Mouse (Mus musculus) embryonic stem cell, embryonic (primary cell): ENCODE measurements at regions not wholly inside any gene's neighbourhood (a gene's known extent, or its start where the extent isn't known, plus 50 kb on each side); places are given as distances from the start of the nearest gene placed in this dataset.

Experiments used
- CTCF ChIA-PET, 4 experiments: fragments of 300-600 bp in 2 of 4; fragments of 350-600 bp in 2 of 4; sonication (Branson Sonifier 250); formaldehyde crosslinking; loops; one replicate each; lab custom pipeline; 2022; ENCODE audit warnings: inconsistent platforms in 2 of 4; lab: Charles Lee
- POLR2A ChIA-PET, 4 experiments: fragments of 300-600 bp in 2 of 4; fragments of 350-600 bp in 2 of 4; sonication (Branson Sonifier 250); formaldehyde crosslinking; loops; one replicate each; lab custom pipeline; 2022; ENCODE audit warnings: antibody characterized with exemption in 4 of 4, inconsistent platforms in 1 of 4; lab: Charles Lee

DNA sequence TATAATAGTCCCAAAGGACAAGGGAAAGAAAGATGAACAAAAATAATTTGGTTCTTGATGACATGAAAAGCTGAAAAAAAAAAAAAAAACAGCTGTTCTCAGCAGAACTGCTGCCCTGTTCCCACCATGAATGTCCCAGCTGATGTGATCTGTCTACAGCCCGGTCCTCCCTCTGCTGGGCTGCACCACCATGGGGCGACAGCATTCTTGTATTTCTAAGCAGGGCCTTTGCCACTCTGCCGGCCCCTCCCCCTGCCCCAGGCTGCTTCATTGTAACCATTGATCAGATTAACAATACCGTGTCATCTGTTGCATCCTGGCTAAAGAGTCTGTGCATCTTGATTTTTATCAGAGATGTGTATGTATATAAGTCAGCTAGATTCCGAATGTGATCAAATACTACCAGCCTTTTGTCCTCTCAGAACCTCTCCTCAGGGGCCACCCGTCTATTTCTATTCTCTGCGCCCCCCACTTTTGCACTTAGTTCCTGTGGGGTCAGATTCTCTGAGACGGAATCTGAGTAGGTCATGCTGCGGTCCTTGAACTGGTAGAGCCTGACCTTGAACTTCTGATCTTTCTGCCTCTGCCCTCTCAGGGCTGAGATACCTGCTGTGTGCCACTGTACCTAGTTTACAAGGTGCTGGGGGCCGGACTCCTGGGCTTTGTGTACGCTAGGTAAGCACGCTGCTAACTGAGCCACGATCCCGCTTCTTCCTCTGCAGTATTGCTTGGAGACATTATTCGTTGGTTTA is 117.2 kb upstream of the Lrfn2 start:
- CTCF ChIA-PET: interaction anchor here in 3 of 4 experiments (0.6 to 1.9 kb wide), 4 partner anchors 7 to 1425 kb away, joined by 3 to 10 read pairs (median 6); no protein-coding TSS in a partner anchor

DNA sequence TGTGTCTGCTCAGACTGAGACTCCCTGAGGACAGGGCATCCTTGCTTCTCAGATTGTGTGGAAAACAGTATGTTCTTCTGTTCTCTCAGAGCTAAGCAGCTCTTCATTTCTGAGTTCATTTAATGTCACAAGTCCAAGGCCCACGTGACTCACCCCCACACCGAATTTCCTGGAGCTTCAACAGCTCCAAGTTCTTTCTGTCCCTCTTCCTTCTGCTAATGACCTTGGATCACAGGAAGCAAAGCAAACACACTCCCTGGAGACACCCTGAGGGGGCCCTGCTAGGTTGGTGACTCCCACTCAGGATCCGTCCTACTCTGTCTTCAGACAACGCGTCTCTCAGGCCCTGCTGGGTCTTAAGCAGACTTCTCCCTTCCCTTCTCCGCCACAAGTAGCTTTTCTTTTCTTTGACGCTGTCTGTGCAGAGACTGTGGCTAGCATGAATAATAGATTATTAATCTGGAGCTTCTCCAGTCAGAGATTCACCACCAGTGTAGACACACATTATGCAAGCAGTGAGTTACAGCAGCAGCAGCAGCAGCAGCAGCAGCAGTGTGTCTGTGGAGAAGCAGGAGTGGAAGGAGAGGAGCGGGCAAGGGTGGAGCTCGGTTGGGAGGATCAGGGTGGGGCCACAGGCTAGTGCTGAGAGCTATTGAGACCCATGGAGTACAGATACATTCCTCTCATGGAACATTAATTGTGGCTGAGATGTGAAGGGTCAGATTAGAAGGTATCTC is 115.4 kb upstream of the Lrfn2 start:
- POLR2A ChIA-PET: interaction anchor here in 3 of 4 experiments (0.5 to 0.6 kb wide), 3 partner anchors 200 to 1876 kb away, joined by 5 to 8 read pairs (median 6); no protein-coding TSS in a partner anchor
- CTCF ChIA-PET: interaction anchor here in 2 of 4 experiments (1.0 kb wide), 2 partner anchors 58 to 350 kb away, joined by 3 to 4 read pairs; no protein-coding TSS in a partner anchor

More for the DNA sequence above, 117.2 kb upstream of the Lrfn2 start:
- POLR2A ChIA-PET: interaction anchor here in 2 of 4 experiments (0.7 to 1.0 kb wide), 2 partner anchors 23 to 41 kb away, joined by 4 to 9 read pairs; no protein-coding TSS in a partner anchor

DNA sequence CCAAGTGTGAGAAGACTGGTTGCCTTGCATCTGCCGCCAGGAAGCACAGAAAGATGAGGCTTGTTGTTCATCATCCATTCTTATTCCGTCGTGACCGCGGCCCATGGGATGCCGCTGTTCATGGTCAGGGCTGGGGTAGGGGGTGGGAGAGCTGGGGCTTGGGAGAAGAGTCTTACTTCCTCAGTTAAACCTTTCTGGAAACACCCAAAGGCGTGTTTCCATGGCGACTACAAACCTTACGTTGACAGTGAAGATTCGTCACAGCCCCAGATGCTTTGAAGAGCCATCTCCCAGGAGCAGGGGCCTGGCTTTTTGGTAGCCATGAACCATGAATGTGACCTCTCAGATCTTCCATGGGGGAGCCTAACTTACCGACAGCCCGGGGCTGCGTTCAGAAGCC is 114.6 kb upstream of the Lrfn2 start:
- POLR2A ChIA-PET: no interaction called here
- CTCF ChIA-PET: interaction anchor here in 1 of 4 experiments (0.5 kb wide), 1 partner anchor 451 kb away, joined by 3 read pairs; no protein-coding TSS in a partner anchor

DNA sequence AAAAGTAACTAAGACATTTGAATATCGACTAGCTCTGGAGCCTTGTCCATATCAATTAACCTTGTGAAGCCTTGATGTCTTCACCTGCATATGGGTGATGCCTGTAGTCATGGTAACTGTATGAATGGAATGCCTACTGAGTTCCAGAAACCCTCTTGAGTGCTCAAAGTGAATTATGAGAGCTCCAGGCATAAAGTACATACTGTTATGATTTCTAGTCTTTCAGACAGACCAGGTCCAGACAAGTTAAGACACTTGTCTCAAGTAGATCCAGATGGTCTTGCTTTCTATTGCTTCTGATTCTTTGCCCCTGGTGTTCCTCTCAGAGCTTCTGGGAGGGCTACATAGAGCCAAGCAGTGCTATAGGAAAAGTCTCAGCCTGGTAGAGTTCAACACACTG is 112.5 kb upstream of the Lrfn2 start:
- POLR2A ChIA-PET: no interaction called here
- CTCF ChIA-PET: interaction anchor here in 1 of 4 experiments (0.9 kb wide), 1 partner anchor 281 kb away, joined by 3 read pairs; no protein-coding TSS in a partner anchor

DNA sequence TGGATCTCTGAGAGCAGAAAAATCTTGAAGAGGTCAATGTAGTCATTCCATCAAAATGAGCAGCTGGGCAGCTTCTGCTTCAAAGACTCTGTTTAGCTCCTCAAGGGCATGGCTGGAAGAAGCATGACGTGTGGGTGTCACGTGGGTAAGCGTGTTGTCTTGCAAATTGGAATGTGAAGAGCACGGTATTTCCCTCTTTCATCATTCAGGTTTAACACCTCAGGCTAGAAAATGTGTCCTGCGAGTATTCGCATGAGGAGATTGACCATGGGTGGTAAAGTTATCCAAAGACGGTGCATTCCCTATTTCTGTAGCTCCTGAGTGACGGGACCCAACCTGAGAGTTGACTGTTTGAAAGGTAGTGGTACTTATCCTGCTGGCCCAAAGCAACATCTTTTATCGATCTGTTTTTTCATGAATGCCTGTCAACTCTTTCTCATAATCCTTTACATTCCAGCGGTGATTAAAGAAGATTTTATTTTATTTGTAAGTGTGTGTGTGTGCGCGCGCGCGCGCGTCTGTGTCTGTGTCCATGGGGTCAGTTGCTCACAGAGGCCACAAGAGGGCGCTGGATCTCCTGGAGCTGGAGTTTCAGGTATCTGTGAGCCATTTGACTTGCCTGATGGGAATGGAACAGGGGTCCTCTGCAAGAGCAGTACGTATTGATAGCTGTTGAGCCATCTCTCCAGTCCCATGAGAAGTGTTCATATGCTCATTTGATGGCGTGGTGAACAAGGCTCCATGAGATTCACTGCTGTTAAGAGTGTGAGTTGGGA is 109.9 kb upstream of the Lrfn2 start:
- ChIA-PET POLR2A (interaction anchor here in 1 of 4 experiments (0.6 to 0.7 kb wide), 4 partner anchors 30 to 945 kb away, joined by 3 to 4 read pairs (median 4); no protein-coding TSS in a partner anchor), CTCF (interaction anchor here (0.6 to 1.5 kb wide), 17 partner anchors 8 to 573 kb away, joined by 3 to 7 read pairs (median 4); no protein-coding TSS in a partner anchor)

DNA sequence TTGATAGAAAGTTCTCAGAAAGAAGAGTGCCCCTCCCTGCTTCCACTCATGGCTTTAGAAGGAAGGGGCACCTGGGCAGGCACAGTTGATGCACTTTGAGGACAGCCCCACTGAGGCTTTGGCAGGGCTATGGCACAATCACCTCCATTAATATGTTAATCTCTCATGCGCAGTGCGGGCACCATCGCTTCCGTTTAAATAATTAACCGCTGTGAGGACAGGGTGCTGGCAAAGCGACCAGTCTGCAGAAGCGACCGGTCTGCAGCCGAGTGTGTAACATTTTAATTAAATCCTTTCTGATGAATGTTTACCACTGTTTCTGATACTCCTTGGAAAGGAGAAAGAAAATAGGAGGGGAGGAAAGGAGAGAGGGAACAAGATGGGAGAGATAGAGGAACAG is 108.3 kb upstream of the Lrfn2 start:
- ChIA-PET CTCF (no interaction called here), POLR2A (no interaction called here)

DNA sequence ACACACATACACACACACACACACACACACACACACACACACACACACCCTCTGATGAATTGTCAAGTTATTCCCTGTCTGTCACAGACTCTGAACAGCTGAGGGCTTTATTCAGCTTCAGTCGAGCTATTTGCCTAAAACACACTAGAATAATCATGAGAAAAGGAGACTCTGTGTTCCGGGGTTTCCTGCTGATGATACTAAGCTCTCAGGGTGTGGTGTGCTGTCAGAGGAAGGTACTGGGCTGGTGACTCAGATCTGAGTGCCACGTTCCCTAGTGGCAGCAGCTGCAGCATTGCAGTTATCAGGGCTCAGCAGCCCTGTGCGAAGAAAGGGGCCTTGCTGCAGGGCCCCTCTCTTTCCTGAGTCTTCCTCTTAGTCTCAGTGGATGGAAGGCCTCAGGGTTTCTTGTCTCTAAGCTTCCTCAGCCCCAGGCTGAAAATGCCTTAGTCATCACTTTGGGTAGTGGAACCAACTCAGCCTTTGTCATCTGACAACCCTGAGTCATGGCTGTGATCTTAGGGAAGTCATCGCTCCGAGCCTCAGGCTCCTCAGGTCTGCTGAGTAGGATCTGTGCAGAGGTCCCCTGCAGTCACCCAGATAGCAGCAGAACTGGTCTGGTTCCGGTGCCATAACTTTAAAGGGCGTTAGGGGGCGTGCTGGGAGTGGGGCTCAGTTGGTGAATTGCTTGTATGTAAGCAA is 106.8 kb upstream of the Lrfn2 start:
- ChIA-PET POLR2A (interaction anchor here in 1 of 4 experiments (0.5 kb wide), 1 partner anchor 49 kb away, joined by 3 read pairs; no protein-coding TSS in a partner anchor), CTCF (interaction anchor here (0.6 to 1.2 kb wide), 4 partner anchors 15 to 1098 kb away, joined by 3 read pairs; partner anchors contain the start of gene Lrfn2 (in 1 of the 4))

DNA sequence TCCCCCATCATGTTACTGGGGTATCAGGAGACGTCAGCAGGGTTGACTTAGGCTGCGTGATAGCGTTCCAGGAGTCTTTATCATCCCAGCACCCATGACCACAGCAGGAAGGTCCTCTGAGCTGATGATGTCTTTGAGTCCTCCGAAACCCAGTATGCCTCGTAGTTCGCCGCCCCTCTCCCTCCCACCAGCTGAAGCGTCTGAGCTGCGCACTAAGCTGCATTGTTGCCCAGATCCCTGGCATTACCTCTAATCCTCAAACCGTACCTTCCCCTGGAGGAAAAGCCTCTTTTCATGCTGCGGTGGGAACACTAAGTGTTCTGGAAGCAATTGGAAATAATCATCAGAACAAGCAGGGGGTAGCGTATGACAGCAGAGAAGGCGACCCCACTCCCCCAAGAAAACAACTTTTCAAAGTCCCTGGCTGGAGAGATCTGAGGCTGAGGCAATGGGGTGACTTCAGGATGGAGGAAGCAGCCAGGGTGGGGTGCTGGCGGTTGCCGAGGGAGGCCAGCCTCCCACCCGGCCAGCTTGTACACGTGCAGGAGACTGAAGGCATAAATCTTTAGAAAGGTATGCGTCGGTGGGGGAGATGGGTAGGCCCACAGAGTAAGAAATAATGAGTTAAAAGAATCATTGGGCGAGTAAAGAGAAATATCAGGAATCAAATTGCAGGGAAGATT is 93.7 kb upstream of the Lrfn2 start:
- ChIA-PET CTCF (interaction anchor here in 2 of 4 experiments (0.6 kb wide), 2 partner anchors 252 to 1422 kb away, joined by 3 to 4 read pairs; no protein-coding TSS in a partner anchor), POLR2A (no interaction called here)

DNA sequence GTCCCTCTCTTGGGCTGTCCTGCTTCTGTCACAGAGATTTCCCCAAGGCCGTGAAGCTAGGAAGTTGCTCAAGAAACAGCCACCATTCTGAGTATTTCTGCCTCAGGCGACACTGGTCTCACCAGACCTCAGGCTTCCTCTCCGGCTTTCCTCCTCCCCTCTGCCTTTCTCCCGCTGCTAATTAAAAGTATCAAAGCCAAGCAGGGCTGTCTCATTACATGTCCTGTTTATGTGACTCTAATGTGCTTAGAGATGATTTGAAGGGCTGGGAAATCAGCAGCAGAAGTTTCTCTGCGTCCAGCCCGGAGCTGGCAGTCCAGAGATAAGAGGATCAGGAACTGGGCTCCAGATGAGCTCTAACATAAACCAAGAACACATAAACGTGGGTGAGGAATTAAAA is 84.3 kb upstream of the Lrfn2 start:
- POLR2A ChIA-PET: no interaction called here
- CTCF ChIA-PET: no interaction called here

DNA sequence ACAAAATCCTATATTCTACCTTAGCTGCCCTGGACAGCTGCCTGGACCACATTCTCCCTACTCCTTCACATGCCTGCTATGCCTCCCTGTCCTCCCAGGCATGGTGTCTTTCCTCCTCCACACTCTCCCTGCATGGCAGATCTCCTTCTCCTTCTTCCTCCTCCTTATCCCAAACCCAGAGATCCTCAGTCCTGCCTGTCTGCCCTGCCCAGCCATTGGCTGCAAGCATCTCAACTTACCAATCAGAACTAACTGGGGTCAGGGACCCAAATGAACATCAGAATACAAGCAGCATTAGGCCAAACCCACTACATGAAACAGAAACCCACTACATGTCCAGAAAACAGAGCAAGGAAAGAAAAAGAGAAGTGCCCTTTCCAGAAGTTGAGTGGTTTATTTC is 81.3 kb upstream of the Lrfn2 start:
- CTCF ChIA-PET: no interaction called here
- POLR2A ChIA-PET: interaction anchor here in 1 of 4 experiments (1.0 kb wide), 1 partner anchor 27 kb away, joined by 5 read pairs; no protein-coding TSS in a partner anchor

DNA sequence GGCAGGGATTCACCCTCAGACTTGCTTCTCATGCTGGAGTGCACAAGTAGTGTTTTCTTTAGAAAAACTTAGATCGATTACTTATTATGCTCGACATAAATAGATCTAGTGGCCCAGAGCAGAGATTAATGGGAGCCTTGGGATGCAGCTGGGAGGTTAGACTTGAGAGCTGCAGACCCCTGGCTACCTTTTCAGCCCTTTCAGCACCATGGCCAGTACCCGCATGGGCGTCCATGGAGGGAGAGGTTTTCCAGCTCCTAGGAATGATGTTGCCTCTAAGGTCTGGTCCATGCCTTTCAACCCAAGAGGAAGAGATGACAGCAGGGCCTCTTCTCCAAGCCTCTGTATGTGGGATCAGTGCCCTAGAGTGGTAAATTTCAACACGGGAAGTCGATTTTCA is 73.3 kb upstream of the Lrfn2 start:
- ChIA-PET POLR2A (interaction anchor here in 1 of 4 experiments (0.6 kb wide), 1 partner anchor 849 kb away, joined by 3 read pairs; no protein-coding TSS in a partner anchor), CTCF (interaction anchor here in 2 of 4 experiments (0.6 to 1.1 kb wide), 3 partner anchors 36 to 739 kb away, joined by 3 read pairs; no protein-coding TSS in a partner anchor)

DNA sequence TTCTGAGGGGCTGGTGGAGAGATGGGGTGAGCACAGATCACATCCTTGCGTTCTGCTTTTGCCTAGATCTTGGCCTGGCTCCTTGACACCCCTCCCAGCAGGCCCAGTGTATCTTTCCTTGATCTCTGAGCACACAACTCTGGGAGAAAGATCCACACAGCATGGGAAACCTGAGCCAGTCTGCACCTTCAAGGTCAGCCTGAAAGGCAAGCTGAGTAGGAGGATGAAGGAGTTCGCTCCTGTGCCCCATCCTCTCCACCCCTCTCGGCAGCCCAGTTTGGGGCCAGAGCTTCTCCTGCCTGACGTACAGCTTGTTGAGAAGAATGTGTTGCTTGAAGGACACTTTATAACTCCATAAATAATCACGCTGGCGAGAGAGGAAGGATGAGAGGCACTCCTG is 61.7 kb upstream of the Lrfn2 start:
- ChIA-PET CTCF (interaction anchor here in 1 of 4 experiments (0.6 kb wide), 1 partner anchor 255 kb away, joined by 3 read pairs; no protein-coding TSS in a partner anchor), POLR2A (no interaction called here)

DNA sequence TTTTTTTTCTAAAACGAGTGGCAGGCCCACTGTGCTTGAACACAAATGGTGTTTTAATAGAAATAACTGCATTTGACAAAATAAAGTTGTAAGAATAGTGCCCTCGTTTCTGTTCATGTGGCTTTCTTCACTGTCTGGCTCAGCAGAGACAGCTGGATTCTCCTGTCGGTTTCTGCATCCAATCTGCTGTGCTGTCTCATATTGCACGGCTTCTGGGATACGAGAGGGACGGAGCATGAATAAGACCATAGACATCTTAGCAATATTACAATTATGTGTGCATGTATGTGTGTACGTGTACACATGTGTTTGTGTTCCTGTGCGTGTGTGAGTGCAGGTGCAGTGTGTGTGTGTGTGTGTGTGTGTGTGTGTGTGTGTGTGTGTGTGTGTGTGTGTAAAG is 54.7 kb upstream of the Lrfn2 start:
- POLR2A ChIA-PET: interaction anchor here in 2 of 4 experiments (0.7 kb wide), 2 partner anchors 26 to 235 kb away, joined by 3 to 5 read pairs; no protein-coding TSS in a partner anchor
- CTCF ChIA-PET: interaction anchor here in 3 of 4 experiments (0.5 to 1.2 kb wide), 3 partner anchors 54 to 389 kb away, joined by 3 to 7 read pairs (median 3); partner anchors contain the start of gene Lrfn2 (in 1 of the 3)

DNA sequence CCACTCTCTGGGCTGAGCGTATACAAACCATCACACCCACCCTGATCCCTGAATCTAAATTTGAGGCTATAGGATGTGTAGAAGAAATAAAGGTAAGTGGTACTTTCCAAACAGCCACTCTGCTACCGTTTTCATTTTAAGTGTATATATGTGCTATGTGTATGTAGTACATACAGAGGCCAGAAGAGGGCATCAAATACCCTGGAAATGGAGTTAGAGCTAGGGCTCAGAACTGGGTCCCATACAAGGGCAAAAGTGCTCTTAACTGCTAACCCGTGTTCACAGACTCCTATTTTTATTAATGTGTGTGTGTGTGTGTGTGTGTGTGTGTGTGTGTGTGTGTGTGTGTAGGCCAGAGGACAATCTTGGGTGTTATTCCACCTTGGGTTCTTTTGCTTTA is 51.6 kb upstream of the Lrfn2 start:
- ChIA-PET CTCF (interaction anchor here (0.6 to 3.6 kb wide), 17 partner anchors 33 to 1009 kb away, joined by 3 to 28 read pairs (median 4); partner anchors contain the start of gene Lrfn2 (in 2 of the 4)), POLR2A (no interaction called here)

DNA sequence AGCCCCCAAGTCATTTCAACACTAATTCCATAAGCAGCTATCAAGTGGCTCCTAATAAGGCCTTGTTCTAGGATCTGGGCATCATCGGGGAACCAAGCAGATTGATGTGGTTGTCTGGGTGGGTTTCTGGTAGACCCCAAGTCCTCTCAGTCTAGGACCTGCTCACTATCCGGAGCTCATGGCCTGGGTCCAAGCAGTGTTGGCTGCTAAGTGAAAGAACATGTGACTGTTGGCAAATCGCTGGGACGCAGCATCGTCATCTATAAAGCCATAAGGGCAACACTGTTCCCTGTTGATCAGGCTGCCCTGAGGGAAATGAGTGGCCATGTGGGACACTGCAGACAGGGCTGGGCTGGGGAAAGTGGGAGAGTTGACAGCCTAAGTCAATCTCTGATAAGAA is 50.2 kb upstream of the Lrfn2 start:
- ChIA-PET CTCF (interaction anchor here in 1 of 4 experiments (3.6 kb wide), 1 partner anchor 50 kb away, joined by 28 read pairs; the partner anchor contains the start of gene Lrfn2), POLR2A (no interaction called here)
